Mouse (Mus musculus) liver, embryonic 12.5 days (tissue): ENCODE results near the gene Bbs5. TPM values are rescaled to one million over a fixed set of nuclear protein-coding genes. Genes with fewer than 3 reads are reported as not detected.
A peak's percentile ranks its signal among the peaks of the same experiment; 100 is the strongest.

Experiments used
- ATAC-seq: fragments of 200-750 bp; cut with Nextera tagmentation; 2 replicates; pipeline ENCODE4 v1.8.0; 2017; ENCODE audit warnings: moderate number of reproducible peaks, mild to moderate bottlenecking, moderate library complexity
- H3K27ac ChIP-seq: fragments of 300-500 bp; sonication (generic); 2 replicates; pipeline ENCODE4 v1.5.1; 2016; ENCODE audit warnings: mild to moderate bottlenecking
- H3K27me3 ChIP-seq: fragments of 300-500 bp; sonication (generic); replicated peaks from 2 replicates; pipeline ENCODE4 v1.6.1; 2016; ENCODE audit warnings: mild to moderate bottlenecking, moderate library complexity
- H3K36me3 ChIP-seq: fragments of 300-500 bp; sonication (generic); 2 replicates; pipeline ENCODE4 v1.6.1; 2016; ENCODE audit warnings: mild to moderate bottlenecking, moderate library complexity
- H3K4me1 ChIP-seq: fragments of 300-500 bp; sonication (generic); 2 replicates; pipeline ENCODE4 v1.6.1; 2016
- H3K4me2 ChIP-seq: fragments of 300-500 bp; sonication (generic); 2 replicates; pipeline ENCODE4 v1.6.1; 2016; ENCODE audit warnings: mild to moderate bottlenecking, moderate library complexity
- H3K4me3 ChIP-seq: fragments of 300-500 bp; sonication (generic); 2 replicates; pipeline ENCODE4 v1.5.1; 2016; ENCODE audit warnings: mild to moderate bottlenecking, moderate library complexity
- H3K9ac ChIP-seq: fragments of 300-500 bp; sonication (generic); 2 replicates; pipeline ENCODE4 v1.6.1; 2016; ENCODE audit warnings: mild to moderate bottlenecking, moderate library complexity
- H3K9me3 ChIP-seq: fragments of 300-500 bp; sonication (generic); replicated peaks from 2 replicates; pipeline ENCODE4 v1.6.1; 2016; ENCODE audit warnings: mild to moderate bottlenecking, moderate library complexity
- WGBS: fragments of 180-500 bp; shearing (Covaris S2); methylation state at CpG from one replicate; pipeline ENCODE4 v1.1.7; 2016; ENCODE audit not compliant: insufficient replicate concordance; 5-methylcytosine and 5-hydroxymethylcytosine counted together
- polyA plus RNA-seq: library from polyadenylated mRNA; unstranded; fragments of >200 nt; fragmentation: Nextera tagmentation; extraction: Ambion mirVana; gene quantifications from 2 replicates; pipeline ENCODE4 v1.2.1, GENCODE M21; 2016

Gene Bbs5
- polyA plus RNA-seq, 1 experiment from 2014 or later = 4.9 TPM

DNA sequence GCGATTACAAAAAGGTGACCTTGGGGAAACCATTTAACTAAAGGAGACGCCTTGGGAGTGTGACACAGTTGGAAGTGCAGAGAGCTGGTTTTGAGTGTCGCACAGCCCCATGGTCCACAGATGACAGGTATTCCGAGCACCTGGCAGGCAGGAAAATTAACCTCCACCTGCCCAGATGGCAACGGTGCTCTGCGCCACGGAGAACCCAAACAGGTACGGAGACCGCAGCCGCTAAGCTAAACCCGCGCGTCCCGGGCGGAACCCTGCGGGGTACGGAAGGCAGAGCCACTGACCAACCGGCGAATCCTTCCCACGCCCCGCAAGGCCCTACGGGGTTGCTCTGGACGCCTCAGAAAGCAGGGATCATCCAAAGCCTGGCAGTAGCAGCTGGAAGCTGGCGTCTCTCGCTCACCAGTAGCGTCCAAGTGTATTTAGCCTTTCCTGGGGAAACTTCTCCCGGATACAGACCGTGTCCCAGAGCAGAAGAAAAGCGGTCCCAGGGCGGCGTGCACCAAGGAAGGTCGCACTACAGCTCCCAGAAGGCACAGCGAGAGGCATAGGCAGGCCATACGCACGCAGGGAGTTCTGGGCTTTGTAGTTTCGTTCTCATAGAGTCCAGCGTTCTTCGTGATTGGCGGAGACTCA is 66.1 kb downstream of the Bbs5 start, which contains the start of gene Fastkd1:
Fastkd1 (minus strand) TSS at position 536 of the 645 bp plus-strand sequence.
- H3K27me3 ChIP-seq = no peaks in the 10 kb centered on the region
- peak within 1 kb of the TSS; percentile 76 for H3K9ac ChIP-seq
- peak within 1 kb of the TSS; percentile 77 for H3K4me3 ChIP-seq
- H3K4me2 ChIP-seq = peak within 1 kb of the TSS; percentile 77
- H3K36me3 ChIP-seq = peaks cover 8% of the 10 kb centered on the region; the same call in 1 of the 2 replicates
- H3K27ac ChIP-seq = no peak within 1 kb of the TSS; the same call in 1 of the 2 replicates
- no peaks in the 10 kb centered on the region for H3K9me3 ChIP-seq
- WGBS = under 1% methylated on average over 39 of the region's 39 CpGs
- ATAC-seq = peak; percentile 99
- peaks cover 15% of the 10 kb centered on the region for H3K4me1 ChIP-seq

DNA sequence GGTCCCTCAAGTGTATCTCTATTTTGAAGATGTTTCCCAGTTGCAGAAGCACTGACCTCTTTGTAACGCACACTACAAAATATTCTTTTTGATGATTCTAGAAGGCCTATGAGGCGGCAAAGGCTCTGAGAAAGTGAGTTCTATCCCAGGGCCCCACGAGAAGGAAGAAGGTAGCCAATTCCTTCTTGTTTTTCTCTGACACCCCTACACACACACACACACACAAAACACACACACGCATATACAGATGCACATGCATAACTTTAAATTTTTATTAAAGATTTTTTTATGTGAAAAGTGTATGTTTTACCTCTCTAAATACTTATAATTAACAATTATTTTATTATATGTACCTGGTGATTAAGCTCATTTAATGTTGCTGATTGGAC is 66.6 kb downstream of the Bbs5 start:
- Histone ChIP-seq H3K4me1 (peaks cover 15% of the 10 kb centered on the region), H3K4me3 (peak overlapping the region; percentile 77), H3K9me3 (no peaks in the 10 kb centered on the region), H3K27me3 (0 out of 2 replicates have a peak, but pooled peaks cover 4% of the 10 kb centered on the region), H3K9ac (no peak overlapping the region; the same call in 1 of the 2 replicates), H3K27ac (no peak overlapping the region), H3K4me2 (peak overlapping the region; percentile 77), H3K36me3 (peaks cover 8% of the 10 kb centered on the region; the same call in 1 of the 2 replicates)
- ATAC-seq = no peak; the same call in 1 of the 2 replicates
- WGBS = 30% methylated on average over 4 of the region's 4 CpGs

DNA sequence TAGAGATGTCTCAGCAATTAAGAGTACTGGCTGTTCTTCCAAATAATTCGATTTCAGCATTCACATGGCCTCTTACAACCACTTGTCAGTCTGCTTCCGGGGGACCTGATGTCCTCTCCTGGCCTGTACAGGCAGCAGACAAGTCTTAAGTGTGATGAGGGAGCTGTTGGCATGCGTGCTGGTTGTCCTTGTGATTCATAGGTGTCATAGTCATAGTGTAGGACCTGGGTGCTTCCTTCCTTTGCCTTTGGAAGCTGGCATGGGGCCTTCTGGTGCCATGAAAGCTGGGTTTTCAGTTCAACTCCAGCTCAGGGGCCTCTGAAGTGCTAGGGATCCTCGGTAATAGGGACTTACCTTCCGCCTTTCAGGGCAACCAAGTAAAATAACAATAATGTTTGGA is 67.2 kb downstream of the Bbs5 start:
- ATAC-seq = no peak
- Histone ChIP-seq H3K27me3 (0 out of 2 replicates have a peak, but pooled peaks cover 6% of the 10 kb centered on the region), H3K36me3 (peaks cover 8% of the 10 kb centered on the region; the same call in 1 of the 2 replicates), H3K4me2 (no peak overlapping the region; the same call in 1 of the 2 replicates), H3K27ac (no peak overlapping the region), H3K4me3 (no peak overlapping the region), H3K4me1 (peaks cover 15% of the 10 kb centered on the region), H3K9me3 (no peaks in the 10 kb centered on the region), H3K9ac (no peak overlapping the region)
- 56% methylated on average over 5 of the region's 5 CpGs for WGBS

DNA sequence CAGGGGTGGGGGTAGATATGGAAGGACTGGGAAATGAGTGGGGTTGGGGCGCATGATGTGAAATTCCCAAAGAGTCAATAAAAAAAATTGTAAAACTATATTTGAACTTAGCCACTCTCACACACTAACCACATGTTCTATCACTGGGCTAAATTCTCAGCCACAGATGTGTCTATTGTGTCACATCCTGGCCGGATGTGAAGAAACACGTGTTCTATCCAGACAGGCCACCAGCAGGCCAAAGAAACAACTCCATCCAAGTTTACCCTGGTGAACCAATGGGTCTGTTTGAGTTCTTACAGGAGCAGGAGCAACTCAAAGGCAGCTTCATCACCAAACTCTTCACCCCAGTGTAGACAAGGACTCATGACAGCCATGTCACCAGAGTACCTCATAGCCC is 69.5 kb downstream of the Bbs5 start:
- no peak overlapping the region for H3K4me3 ChIP-seq
- H3K4me2 ChIP-seq = no peak overlapping the region
- WGBS = 61% methylated on average over 3 of the region's 3 CpGs
- ATAC-seq = no peak
- no peak overlapping the region for H3K9ac ChIP-seq
- H3K27ac ChIP-seq = no peak overlapping the region
- H3K36me3 ChIP-seq = no peaks in the 10 kb centered on the region
- H3K9me3 ChIP-seq = no peaks in the 10 kb centered on the region
- peaks cover 9% of the 10 kb centered on the region for H3K4me1 ChIP-seq
- peaks cover 26% of the 10 kb centered on the region for H3K27me3 ChIP-seq

Other genes with a start within 250 kb of the Bbs5 start
- 0.10 and 0.29 TPM in 2 replicates for gene Lrp2, start 61.1 kb upstream of the Bbs5 start, polyA plus RNA-seq
- gene Klhl41, start 22.9 kb downstream of the Bbs5 start, polyA plus RNA-seq = 0.13 and 0.39 TPM in 2 replicates
- gene Fastkd1, start 66.3 kb downstream of the Bbs5 start, polyA plus RNA-seq = 7.9 and 8.4 TPM in 2 replicates
- 104 and 109 TPM in 2 replicates for gene Ppig, start 75.4 kb downstream of the Bbs5 start, polyA plus RNA-seq
- gene Ccdc173, start 142.4 kb downstream of the Bbs5 start, polyA plus RNA-seq = 0.46 and 0.53 TPM in 2 replicates
- 16.3 and 16.7 TPM in 2 replicates for gene Phospho2, start 142.5 kb downstream of the Bbs5 start, polyA plus RNA-seq
- 31.3 and 31.9 TPM in 2 replicates for gene Klhl23, start 174.8 kb downstream of the Bbs5 start, polyA plus RNA-seq
- 219 and 226 TPM in 2 replicates for gene Ssb, start 214.4 kb downstream of the Bbs5 start, polyA plus RNA-seq
- gene Mettl5, start 238.4 kb downstream of the Bbs5 start, polyA plus RNA-seq = 46.1 and 47.5 TPM in 2 replicates